Mouse (Mus musculus) ES-E14 (cell line): Measurements from ENCODE around the gene Olfr519. TPM values are rescaled to one million over a fixed set of nuclear protein-coding genes. Genes with fewer than 3 reads are reported as not detected.

ENCODE experiments used
- DNase-seq: peaks from one replicate; pipeline ENCODE4 v3.0.0-alpha.2; 2013; ENCODE audit warnings: low read depth, low spot score
- H3K27ac ChIP-seq: 2 replicates; pipeline ENCODE4 v1.5.1; 2012; ENCODE audit warnings: low read depth, mild to moderate bottlenecking, low read length, moderate library complexity, mixed read lengths; ENCODE audit not compliant: poor library complexity, insufficient read depth, severe bottlenecking
- H3K36me3 ChIP-seq: 2 replicates; pipeline ENCODE4 v1.6.1; 2012; ENCODE audit warnings: mild to moderate bottlenecking, low read length, moderate library complexity, mixed read lengths; ENCODE audit not compliant: control insufficient read depth, poor library complexity, insufficient read depth, severe bottlenecking
- H3K4me1 ChIP-seq, 2 experiments: fragments of 150-350 bp in 1 of 2; sonication (generic) in 1 of 2; 2 replicates each; pipeline ENCODE4 v1.6.1; 2012; ENCODE audit warnings: low read length in 2 of 2, mild to moderate bottlenecking in 1 of 2, mixed read lengths in 1 of 2; ENCODE audit not compliant: control insufficient read depth in 2 of 2, insufficient read depth in 2 of 2, poor library complexity in 1 of 2
- H3K4me3 ChIP-seq, 2 experiments: fragments of 150-350 bp in 1 of 2; sonication (generic) in 1 of 2; 2 replicates each; pipeline ENCODE4 v1.5.1; 2012; ENCODE audit warnings: low read length in 2 of 2, low read depth in 1 of 2, mild to moderate bottlenecking in 1 of 2, mixed read lengths in 1 of 2; ENCODE audit not compliant: insufficient read depth in 1 of 2, poor library complexity in 1 of 2, severe bottlenecking in 1 of 2
- H3K9ac ChIP-seq: 2 replicates; pipeline ENCODE4 v1.6.1; 2012; ENCODE audit warnings: low read depth, mild to moderate bottlenecking, low read length, mixed read lengths; ENCODE audit not compliant: poor library complexity, insufficient read depth, severe bottlenecking
- H3K9me3 ChIP-seq: fragments of 150-350 bp; sonication (generic); 2 replicates; pipeline ENCODE4 v1.6.1; 2012; ENCODE audit warnings: low read depth, mild to moderate bottlenecking, low read length; ENCODE audit not compliant: control insufficient read depth, insufficient read depth
- CHD2 ChIP-seq: IDR thresholded peaks from 2 replicates; pipeline ENCODE4 v1.6.1; 2014; ENCODE audit warnings: mild to moderate bottlenecking, low read depth, low read length, inconsistent platforms
- HCFC1 ChIP-seq: IDR thresholded peaks from 2 replicates; pipeline ENCODE4 v1.6.1; 2012; ENCODE audit warnings: low read length, inconsistent platforms, borderline replicate concordance; ENCODE audit not compliant: insufficient read depth
- MAFK ChIP-seq: IDR thresholded peaks from 2 replicates; pipeline ENCODE4 v1.6.1; 2014; ENCODE audit warnings: mild to moderate bottlenecking, low read depth, low read length, inconsistent platforms; ENCODE audit not compliant: insufficient read depth
- ZC3H11A ChIP-seq: IDR thresholded peaks from 2 replicates; pipeline ENCODE4 v1.6.1; 2012; ENCODE audit warnings: low read depth, mild to moderate bottlenecking, inconsistent platforms, low read length, borderline replicate concordance
- ZNF384 ChIP-seq: IDR thresholded peaks from 2 replicates; pipeline ENCODE4 v1.6.1; 2012; ENCODE audit warnings: low read depth, low read length, inconsistent platforms
- in situ Hi-C, 2 experiments: fragments of 600-800 bp; cut with MboI; formaldehyde crosslinking; loops; one replicate each; pipeline ENCODE4 v1.15.1; 2025; ENCODE audit warnings: low sequenced_read_pairs in 2 of 2, inconsistent platforms in 1 of 2; ENCODE audit not compliant: unreplicated experiment in 2 of 2
- total RNA-seq: library from RNA; depleted of rRNA; stranded (reverse); fragments of 300-350 nt; gene quantifications from 2 replicates; pipeline ENCODE4 v1.2.3, GENCODE M21; 2012; rRNA removed

The Olfr519 gene
- not detected in 2 replicates for total RNA-seq

DNA sequence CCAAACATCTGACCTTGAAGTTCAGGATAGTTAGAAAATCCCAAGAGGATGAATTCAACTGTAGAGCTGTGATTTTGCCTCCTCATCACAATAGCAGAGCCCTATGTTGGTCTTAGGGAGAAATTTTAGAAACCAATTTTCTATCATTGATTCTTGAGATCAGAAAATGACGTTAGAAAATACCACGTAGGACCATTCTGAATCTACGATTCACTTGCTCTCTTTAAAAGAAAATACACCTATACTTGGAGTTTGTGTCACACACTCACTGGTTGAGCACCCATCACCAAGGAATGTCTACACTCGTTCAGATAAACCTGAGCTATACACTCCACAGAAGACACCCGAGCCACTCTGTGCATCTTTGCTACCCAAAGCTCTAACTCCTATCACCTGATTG, at the start of gene Olfr519:
Olfr519 (minus strand) TSS at position 101 of the 400 bp plus-strand sequence.
- no peak for TF ChIP-seq CHD2
- TF ChIP-seq MAFK: no peak
- TF ChIP-seq ZC3H11A: no peak
- no peak for TF ChIP-seq HCFC1
- no peak for TF ChIP-seq ZNF384
- Histone ChIP-seq H3K9me3 (no peaks in the 10 kb centered on the region), H3K9ac (no peak within 1 kb of the TSS), H3K4me3 (no peak within 1 kb of the TSS), H3K27ac (no peak within 1 kb of the TSS), H3K4me1 (no peaks in the 10 kb centered on the region), H3K36me3 (no peaks in the 10 kb centered on the region)
- in situ Hi-C loops: no loop called here
- no peak for DNase-seq

DNA sequence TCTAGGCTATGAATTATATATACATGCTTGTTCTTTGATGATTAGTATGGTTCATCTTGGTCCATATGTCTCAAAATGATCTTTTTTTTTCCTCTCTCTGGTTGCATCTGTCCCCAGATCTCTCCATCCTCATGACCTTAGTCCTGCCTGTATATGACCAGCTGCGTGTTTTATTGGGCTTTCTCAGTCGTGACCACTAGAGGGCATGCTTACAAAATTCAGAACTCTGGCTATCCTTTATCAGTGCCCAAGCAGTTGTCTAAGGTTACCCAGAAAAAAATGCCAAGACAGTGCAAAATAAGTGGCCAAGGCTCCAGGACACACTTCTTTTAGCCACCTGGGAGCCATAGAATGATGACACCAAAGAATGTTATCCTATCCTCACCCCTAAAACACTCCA, 49.8 kb upstream of the Olfr519 start:
- TF ChIP-seq MAFK (no peak), ZC3H11A (no peak), HCFC1 (no peak)
- H3K4me3 ChIP-seq: no peak overlapping the region
- H3K27ac ChIP-seq: no peak overlapping the region
- H3K36me3 ChIP-seq: peaks cover 32% of the 10 kb centered on the region
- H3K9ac ChIP-seq: no peak overlapping the region
- H3K4me1 ChIP-seq: peaks cover 0 to 3% of the 10 kb centered on the region in 2 experiments; a peak in 1 of 4 replicates
- in situ Hi-C loops: no loop called here
- peaks cover 10% of the 10 kb centered on the region for H3K9me3 ChIP-seq
- DNase-seq: peak; percentile 54

GRCm38 (mm10) chr7:108941466-108941865, 47.2 kb upstream of the Olfr519 start:
- H3K36me3 ChIP-seq: peaks cover 54% of the 10 kb centered on the region
- no peak overlapping the region for H3K4me3 ChIP-seq
- H3K4me1 ChIP-seq: no peaks in the 10 kb centered on the region
- DNase-seq: no peak
- TF ChIP-seq MAFK (no peak), HCFC1 (no peak), CHD2 (no peak), ZNF384 (no peak), ZC3H11A (no peak)
- H3K9me3 ChIP-seq: peaks cover 14% of the 10 kb centered on the region
- H3K27ac ChIP-seq: no peak overlapping the region
- in situ Hi-C loops: no loop called here
- no peak overlapping the region for H3K9ac ChIP-seq

GRCm38 (mm10) chr7:108936591-108936990, 42.4 kb upstream of the Olfr519 start:
- no peak for TF ChIP-seq ZNF384
- no peak for TF ChIP-seq HCFC1
- TF ChIP-seq ZC3H11A: no peak
- no peak for TF ChIP-seq CHD2
- no peak for TF ChIP-seq MAFK
- Histone ChIP-seq H3K9me3 (peaks cover 8% of the 10 kb centered on the region), H3K4me1 (peaks cover 0 to 6% of the 10 kb centered on the region in 2 experiments; a peak in 2 of 4 replicates), H3K27ac (no peak overlapping the region), H3K9ac (no peak overlapping the region), H3K36me3 (peaks cover 52% of the 10 kb centered on the region), H3K4me3 (no peak overlapping the region)
- in situ Hi-C loops: no loop called here
- DNase-seq: no peak

- peaks cover 7% of the 10 kb centered on the region for H3K9me3 ChIP-seq
- in situ Hi-C loops: no loop called here
- peak overlapping the region; percentile 99; the same call in 1 of the 2 replicates for H3K9ac ChIP-seq
- DNase-seq: no peak
- no peak overlapping the region for H3K27ac ChIP-seq
- H3K4me1 ChIP-seq: peaks cover 0 to 6% of the 10 kb centered on the region in 2 experiments; a peak in 2 of 4 replicates
- TF ChIP-seq HCFC1: no peak
- no peak for TF ChIP-seq MAFK
- TF ChIP-seq ZNF384: no peak
- TF ChIP-seq CHD2: no peak
- TF ChIP-seq ZC3H11A: no peak
- peaks cover 40% of the 10 kb centered on the region for H3K36me3 ChIP-seq
- peak overlapping the region; percentile 97 to 98 for H3K4me3 ChIP-seq
Measured at GRCm38 (mm10) chr7:108935411-108935810, 41.2 kb upstream of the Olfr519 start.
